Mouse (Mus musculus): ENCODE measurements around the gene Nmnat2. TPM values are rescaled to one million over a fixed set of nuclear protein-coding genes. Genes with fewer than 3 reads are reported as not detected.

The Nmnat2 gene
- total RNA-seq, 2 experiments from 2014 or later: 0.61 to 1.0 TPM

GRCm38 (mm10) chr1:153104804-153105203, 150.0 kb downstream of the Nmnat2 start:
- intact Hi-C loops (cut with DNase I): loop anchor here (5.0 kb wide), 1 partner anchor 227 kb away; the partner anchor contains the start of gene Lamc1
- DNase-seq: no peak

GRCm38 (mm10) chr1:153107866-153108265, 153.1 kb downstream of the Nmnat2 start:
- DNase-seq: no peak
- intact Hi-C loops (cut with DNase I): no loop called here

- no peak for DNase-seq
- intact Hi-C loops (cut with DNase I): no loop called here
These were observed 154.6 kb downstream of the Nmnat2 start for GRCm38 (mm10) chr1:153109346-153109745.

- intact Hi-C loops (cut with DNase I): no loop called here
- no peak for DNase-seq
These were observed 155.0 kb downstream of the Nmnat2 start for GRCm38 (mm10) chr1:153109836-153110235.

- intact Hi-C loops (cut with DNase I): no loop called here
- no peak for DNase-seq
These were observed 156.8 kb downstream of the Nmnat2 start for GRCm38 (mm10) chr1:153111596-153111995.

- no peak for DNase-seq
- intact Hi-C loops (cut with DNase I): no loop called here
These were observed 160.5 kb downstream of the Nmnat2 start for GRCm38 (mm10) chr1:153115315-153115714.

GRCm38 (mm10) chr1:153120544-153120943, 165.8 kb downstream of the Nmnat2 start:
- no peak for DNase-seq
- intact Hi-C loops (cut with DNase I): no loop called here

GRCm38 (mm10) chr1:153121320-153121719, 166.5 kb downstream of the Nmnat2 start:
- intact Hi-C loops (cut with DNase I): no loop called here
- no peak for DNase-seq

GRCm38 (mm10) chr1:153122764-153123163, 168.0 kb downstream of the Nmnat2 start:
- intact Hi-C loops (cut with DNase I): no loop called here
- no peak for DNase-seq

GRCm38 (mm10) chr1:153124502-153124901, 169.7 kb downstream of the Nmnat2 start:
- intact Hi-C loops (cut with DNase I): no loop called here
- DNase-seq: no peak

GRCm38 (mm10) chr1:153125287-153126275, 170.8 kb downstream of the Nmnat2 start:
- intact Hi-C loops (cut with DNase I): no loop called here
- DNase-seq: no peak

GRCm38 (mm10) chr1:153126491-153127381, 171.9 kb downstream of the Nmnat2 start:
- intact Hi-C loops (cut with DNase I): no loop called here

GRCm38 (mm10) chr1:153127622-153128021, 172.8 kb downstream of the Nmnat2 start:
- DNase-seq: no peak
- intact Hi-C loops (cut with DNase I): no loop called here

More at GRCm38 (mm10) chr1:153126491-153127381, 171.9 kb downstream of the Nmnat2 start:
- peak; percentile 71 to 75 for DNase-seq

- no peak for DNase-seq
- intact Hi-C loops (cut with DNase I): no loop called here
These were observed 174.0 kb downstream of the Nmnat2 start for GRCm38 (mm10) chr1:153128780-153129179.

- intact Hi-C loops (cut with DNase I): no loop called here
- peak in 1 of 2 experiments; percentile 42 for DNase-seq
These were observed 175.4 kb downstream of the Nmnat2 start for GRCm38 (mm10) chr1:153129992-153130713.

GRCm38 (mm10) chr1:153133865-153134781, 179.3 kb downstream of the Nmnat2 start:
- DNase-seq: peak; percentile 69 to 72
- intact Hi-C loops (cut with DNase I): no loop called here

- peak; percentile 44 to 59 for DNase-seq
- intact Hi-C loops (cut with DNase I): no loop called here
These were observed 181.9 kb downstream of the Nmnat2 start for GRCm38 (mm10) chr1:153136647-153137046.

GRCm38 (mm10) chr1:153138486-153138885, 183.7 kb downstream of the Nmnat2 start:
- no peak for DNase-seq
- intact Hi-C loops (cut with DNase I): no loop called here

- intact Hi-C loops (cut with DNase I): no loop called here
- DNase-seq: no peak
These were observed 184.8 kb downstream of the Nmnat2 start for GRCm38 (mm10) chr1:153139635-153140034.

Data from heart, postnatal 14 days (tissue).